In genomic region chr16:57532081-57532493, GRCm38 (mm10) we compare ENCODE assay signal across 13 mouse cellular contexts.
DNase-seq lines count a peak whose midpoint lies in the region; ATAC-seq and TF ChIP-seq lines count a peak whose summit lies in the region.
"Had no signal": no experiment of that assay in that cellular context is flagged by ENCODE, and none has a peak within 500 bp of the region (broad histone marks: within the 10 kb centered on the region; RNA-seq: fewer than 3 reads in every experiment).

No protein-coding gene starts in this region.

- H3K4me1 ChIP-seq in forebrain, embryonic 14.5 days (ENCODE audit: control insufficient read depth, insufficient read depth, low read length) = no peaks in the 10 kb centered on the region
- no peaks in the 10 kb centered on the region for H3K4me1 ChIP-seq in forebrain, embryonic 15.5 days
- no peaks in the 10 kb centered on the region; the same call in 1 of the 2 replicates for H3K4me1 ChIP-seq in kidney, embryonic 16.5 days (ENCODE audit: insufficient read depth, low read length)
- 0 out of 2 replicates have a peak, but pooled peaks cover 10% of the 10 kb centered on the region for H3K4me1 ChIP-seq in intestine, embryonic 16.5 days (ENCODE audit: control insufficient read depth, insufficient read depth, low read length)
- H3K4me1 ChIP-seq: forebrain, embryonic 12.5 days had no signal

- no peak overlapping the region for H3K4me3 ChIP-seq in forebrain, embryonic 14.5 days (ENCODE audit: low read depth, low read length)
- no peak overlapping the region for H3K4me3 ChIP-seq in forebrain, embryonic 15.5 days
- H3K4me3 ChIP-seq in kidney, embryonic 16.5 days (ENCODE audit: low read length) = no peak overlapping the region
- no peak overlapping the region for H3K4me3 ChIP-seq in intestine, embryonic 16.5 days (ENCODE audit: low read length)
- H3K4me3 ChIP-seq: forebrain, embryonic 12.5 days had no signal

- DNase-seq in forebrain, embryonic 14.5 days (ENCODE audit: low spot score) = peak; percentile 36
- no peak for DNase-seq in kidney, adult 8-10 months
- DNase-seq in Patski (ENCODE audit: low read depth, low spot score) = peak; percentile 62
- no peak for DNase-seq in adrenal gland, postnatal 25 days
- DNase-seq in gastrocnemius, postnatal 25 days = no peak
- DNase-seq: cerebellum, postnatal 10 days; spleen, adult 18-20 months; thymus, adult 18-20 months had no signal

- no peak for TF ChIP-seq CTCF in Patski (IDR thresholded peaks at IDR 0.05)

- CTCF ChIA-PET in Patski (lab: Charles Lee) = interaction anchor here (0.9 to 1.3 kb wide), 4 partner anchors 9 to 289 kb away, joined by 3 to 4 read pairs (median 4); no protein-coding TSS in a partner anchor

- no peaks in the 10 kb centered on the region for H3K27me3 ChIP-seq in forebrain, embryonic 14.5 days (replicated peaks; ENCODE audit: control insufficient read depth, insufficient read depth, low read length)
- H3K27me3 ChIP-seq in forebrain, embryonic 15.5 days = no peaks in the 10 kb centered on the region
- no peaks in the 10 kb centered on the region for H3K27me3 ChIP-seq in kidney, embryonic 16.5 days (ENCODE audit: insufficient read depth, low read length)
- H3K27me3 ChIP-seq in Patski = no peaks in the 10 kb centered on the region
- no peaks in the 10 kb centered on the region for H3K27me3 ChIP-seq in intestine, embryonic 16.5 days (replicated peaks; ENCODE audit: control insufficient read depth, insufficient read depth, low read length)
- H3K27me3 ChIP-seq: forebrain, embryonic 12.5 days had no signal

- ATAC-seq in forebrain, embryonic 14.5 days = peak; percentile 40; the same call in 1 of the 2 replicates
- ATAC-seq in forebrain, embryonic 15.5 days (replicated peaks) = no peak
- no peak for ATAC-seq in kidney, embryonic 16.5 days (ENCODE audit: low FRiP score, low TSS enrichment)
- no peak for ATAC-seq in Patski
- ATAC-seq in intestine, embryonic 16.5 days = 0 out of 2 replicates have a peak, but pooled peaks have one; percentile 31

- POLR2A ChIA-PET in Patski (lab: Charles Lee) = interaction anchor here (1.8 kb wide), 1 partner anchor 17 kb away, joined by 8 read pairs; no protein-coding TSS in a partner anchor

- H3K9ac ChIP-seq in forebrain, embryonic 14.5 days (ENCODE audit: low read length) = no peak overlapping the region
- no peak overlapping the region for H3K9ac ChIP-seq in forebrain, embryonic 15.5 days (replicated peaks)
- no peak overlapping the region for H3K9ac ChIP-seq in kidney, embryonic 16.5 days (replicated peaks; ENCODE audit: low read length)
- H3K9ac ChIP-seq in intestine, embryonic 16.5 days (ENCODE audit: low read depth, low read length) = no peak overlapping the region
- H3K9ac ChIP-seq: forebrain, embryonic 12.5 days had no signal

- H3K4me2 ChIP-seq in forebrain, embryonic 14.5 days (ENCODE audit: low read length) = no peak overlapping the region
- no peak overlapping the region for H3K4me2 ChIP-seq in forebrain, embryonic 15.5 days (replicated peaks)
- no peak overlapping the region for H3K4me2 ChIP-seq in kidney, embryonic 16.5 days (replicated peaks; ENCODE audit: low read depth, low read length)
- H3K4me2 ChIP-seq in intestine, embryonic 16.5 days (ENCODE audit: low read depth, low read length) = no peak overlapping the region
- H3K4me2 ChIP-seq: forebrain, embryonic 12.5 days had no signal

- H3K27ac ChIP-seq in forebrain, embryonic 14.5 days (ENCODE audit: low read depth, low read length) = no peak overlapping the region
- H3K27ac ChIP-seq in forebrain, embryonic 15.5 days (replicated peaks) = no peak overlapping the region
- 0 out of 2 replicates have a peak overlapping the region, but pooled peaks have one; percentile 34 for H3K27ac ChIP-seq in kidney, embryonic 16.5 days (ENCODE audit: low read length)
- H3K27ac ChIP-seq in intestine, embryonic 16.5 days (ENCODE audit: low read length) = no peak overlapping the region
- H3K27ac ChIP-seq: forebrain, embryonic 12.5 days; macrophage had no signal

- in situ Hi-C loops in Patski (cut with MboI; ENCODE audit: low pct_unique_long_range_greater_than_20kb) = no loop called here

- WGBS in forebrain, embryonic 14.5 days = 35% methylated on average over 6 of the region's 6 CpGs
- 18% methylated on average over 6 of the region's 6 CpGs for WGBS in forebrain, embryonic 15.5 days
- WGBS in kidney, embryonic 16.5 days = 39% methylated on average over 6 of the region's 6 CpGs
- WGBS in intestine, embryonic 16.5 days = 22% methylated on average over 6 of the region's 6 CpGs

- no peaks in the 10 kb centered on the region for H3K9me3 ChIP-seq in forebrain, embryonic 14.5 days (replicated peaks; ENCODE audit: control insufficient read depth, low read length)
- no peaks in the 10 kb centered on the region for H3K9me3 ChIP-seq in forebrain, embryonic 15.5 days
- H3K9me3 ChIP-seq in kidney, embryonic 16.5 days (ENCODE audit: low read length) = no peaks in the 10 kb centered on the region
- no peaks in the 10 kb centered on the region for H3K9me3 ChIP-seq in intestine, embryonic 16.5 days (ENCODE audit: control insufficient read depth, low read length)
- H3K9me3 ChIP-seq: forebrain, embryonic 12.5 days had no signal

- no peaks in the 10 kb centered on the region for H3K36me3 ChIP-seq in forebrain, embryonic 14.5 days (ENCODE audit: control insufficient read depth, insufficient read depth, low read length)
- no peaks in the 10 kb centered on the region for H3K36me3 ChIP-seq in forebrain, embryonic 15.5 days
- no peaks in the 10 kb centered on the region for H3K36me3 ChIP-seq in kidney, embryonic 16.5 days (ENCODE audit: insufficient read depth, low read length)
- H3K36me3 ChIP-seq in intestine, embryonic 16.5 days (ENCODE audit: control insufficient read depth, insufficient read depth, low read length) = no peaks in the 10 kb centered on the region
- H3K36me3 ChIP-seq: forebrain, embryonic 12.5 days had no signal

Comparison
In these comparisons a context has a peak if more than half of its experiments do, and no peak if none do; other contexts are left out.
1. ATAC-seq: peak in forebrain, embryonic 14.5 days (single experiment) and intestine, embryonic 16.5 days (single experiment); none in forebrain, embryonic 15.5 days (single experiment), kidney, embryonic 16.5 days (single experiment) and Patski (single experiment).
2. DNase-seq: peak in forebrain, embryonic 14.5 days (single experiment) and Patski (single experiment); none in kidney, adult 8-10 months (0 of 2), adrenal gland, postnatal 25 days (single experiment) and gastrocnemius, postnatal 25 days (single experiment).